Mouse (Mus musculus): Measurements from ENCODE around the gene Notch1. TPM values are rescaled to one million over a fixed set of nuclear protein-coding genes. Genes with fewer than 3 reads are reported as not detected.

The Notch1 gene
- polyA plus RNA-seq, 1 experiment from 2014 or later: 26.0 TPM

DNA sequence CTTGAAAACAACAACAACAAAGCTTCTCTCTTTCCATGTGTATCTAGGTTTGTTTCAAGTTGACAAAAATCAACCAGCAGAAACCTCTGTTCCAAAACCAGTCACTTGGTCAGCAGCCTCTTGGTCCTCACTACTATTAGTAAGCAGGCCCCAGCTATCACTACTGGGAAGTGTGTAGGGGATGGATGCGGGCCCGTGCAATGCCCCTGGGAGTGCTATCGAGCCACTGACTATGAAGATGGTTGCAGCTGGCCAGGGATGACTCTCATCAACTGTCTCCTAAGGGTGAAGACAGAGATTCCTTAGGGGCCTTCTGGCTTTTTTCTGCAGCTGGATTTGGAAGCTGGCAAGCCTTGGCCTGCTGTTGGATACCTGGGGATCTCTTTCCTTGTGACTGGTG, 13.4 kb upstream of the Notch1 start:
- no peak overlapping the region for H3K27ac ChIP-seq (replicated peaks)
- H3K4me2 ChIP-seq (replicated peaks): no peak overlapping the region
- H3K4me3 ChIP-seq (replicated peaks): no peak overlapping the region
- H3K9me3 ChIP-seq (replicated peaks): no peaks in the 10 kb centered on the region
- WGBS: 68% methylated on average over 3 of the region's 3 CpGs
- no peak for ATAC-seq (ENCODE audit: insufficient number of reproducible peaks, low FRiP score, low TSS enrichment, low read depth)
- peaks cover 39% of the 10 kb centered on the region for H3K4me1 ChIP-seq
- H3K36me3 ChIP-seq: no peaks in the 10 kb centered on the region
- H3K27me3 ChIP-seq: no peaks in the 10 kb centered on the region
- no peak overlapping the region for H3K9ac ChIP-seq

DNA sequence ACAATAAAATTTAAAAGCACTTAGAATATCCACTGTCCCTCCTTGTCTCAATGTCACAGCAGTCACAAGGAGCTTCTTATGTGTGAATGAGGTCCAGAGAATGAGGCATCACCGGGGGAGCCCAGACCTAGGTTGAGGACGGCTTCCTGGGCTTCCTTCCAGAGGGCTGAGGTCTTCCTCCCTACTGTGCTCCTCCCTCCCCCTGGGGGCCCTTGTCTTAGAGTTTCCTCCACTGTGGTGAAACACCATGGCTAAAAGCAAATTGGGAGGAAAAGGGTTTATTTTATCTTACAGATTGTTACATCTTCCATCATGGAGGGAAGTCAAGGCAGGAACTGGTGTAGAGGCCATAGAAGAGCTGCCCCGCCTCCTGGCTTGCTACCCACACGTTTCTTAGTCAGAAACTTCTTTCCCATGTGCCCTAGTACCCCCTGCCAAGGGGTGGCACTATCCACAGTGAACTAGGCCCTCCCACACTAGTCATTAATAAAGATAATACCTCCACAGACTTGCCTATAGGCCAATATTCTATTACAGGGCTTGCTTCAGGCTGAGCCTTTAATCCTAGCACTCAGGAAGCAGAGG, 12.8 kb upstream of the Notch1 start:
- Histone ChIP-seq H3K27me3 (no peaks in the 10 kb centered on the region), H3K36me3 (no peaks in the 10 kb centered on the region), H3K9me3 (replicated peaks) (no peaks in the 10 kb centered on the region), H3K4me3 (replicated peaks) (no peak overlapping the region), H3K27ac (replicated peaks) (no peak overlapping the region), H3K4me2 (replicated peaks) (no peak overlapping the region), H3K9ac (no peak overlapping the region), H3K4me1 (peaks cover 44% of the 10 kb centered on the region)
- 45% methylated on average over 4 of the region's 4 CpGs for WGBS
- ATAC-seq (ENCODE audit: insufficient number of reproducible peaks, low FRiP score, low TSS enrichment, low read depth): no peak

DNA sequence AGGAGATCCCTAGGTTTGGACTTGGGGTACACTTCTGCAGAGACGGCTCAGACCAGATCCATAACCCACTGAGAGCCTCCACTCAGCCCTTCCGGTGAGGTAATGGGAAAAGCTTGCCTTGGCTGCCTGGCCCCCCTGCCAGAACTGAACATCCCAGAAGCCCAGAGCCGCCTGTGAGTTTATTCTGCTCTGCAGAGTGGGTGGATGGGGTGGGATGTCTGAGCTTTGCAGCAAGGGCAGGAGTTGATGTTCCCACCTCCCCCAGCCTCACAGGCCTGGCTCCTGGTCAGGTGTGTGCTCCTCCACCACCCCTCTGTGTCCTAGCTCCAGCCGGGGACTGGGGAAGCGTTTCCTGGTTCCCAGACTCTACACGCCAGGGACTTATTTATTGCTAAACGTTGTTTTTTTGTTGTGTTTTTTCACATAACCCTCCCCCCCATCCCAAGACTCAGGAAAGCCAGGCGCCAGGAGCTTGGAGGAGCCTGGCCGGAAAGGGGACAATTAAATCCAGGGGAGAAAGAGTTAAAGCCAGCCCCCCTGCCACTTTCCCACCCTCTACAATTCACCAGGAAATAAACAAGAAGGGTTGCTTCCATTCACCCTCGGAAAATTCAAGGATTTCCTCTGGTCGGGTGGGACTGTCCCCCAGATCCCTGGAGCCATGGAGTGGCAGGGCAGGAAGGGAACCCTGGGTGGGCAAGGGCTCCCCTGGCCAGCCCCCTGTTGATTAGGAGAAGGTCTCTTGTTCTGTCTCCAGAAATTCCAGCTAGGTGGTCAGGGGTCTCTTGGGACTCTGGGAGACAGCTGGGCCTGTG, 10.2 kb upstream of the Notch1 start:
- H3K9ac ChIP-seq: no peak overlapping the region
- WGBS: 34% methylated on average over 11 of the region's 11 CpGs
- H3K9me3 ChIP-seq (replicated peaks): no peaks in the 10 kb centered on the region
- no peak overlapping the region for H3K4me2 ChIP-seq (replicated peaks)
- H3K4me1 ChIP-seq: peaks cover 38% of the 10 kb centered on the region
- peak overlapping the region; percentile 85 for H3K27ac ChIP-seq (replicated peaks)
- no peaks in the 10 kb centered on the region for H3K27me3 ChIP-seq
- H3K4me3 ChIP-seq (replicated peaks): no peak overlapping the region
- peak; percentile 66 for ATAC-seq (ENCODE audit: insufficient number of reproducible peaks, low FRiP score, low TSS enrichment, low read depth)
- H3K36me3 ChIP-seq: no peaks in the 10 kb centered on the region

DNA sequence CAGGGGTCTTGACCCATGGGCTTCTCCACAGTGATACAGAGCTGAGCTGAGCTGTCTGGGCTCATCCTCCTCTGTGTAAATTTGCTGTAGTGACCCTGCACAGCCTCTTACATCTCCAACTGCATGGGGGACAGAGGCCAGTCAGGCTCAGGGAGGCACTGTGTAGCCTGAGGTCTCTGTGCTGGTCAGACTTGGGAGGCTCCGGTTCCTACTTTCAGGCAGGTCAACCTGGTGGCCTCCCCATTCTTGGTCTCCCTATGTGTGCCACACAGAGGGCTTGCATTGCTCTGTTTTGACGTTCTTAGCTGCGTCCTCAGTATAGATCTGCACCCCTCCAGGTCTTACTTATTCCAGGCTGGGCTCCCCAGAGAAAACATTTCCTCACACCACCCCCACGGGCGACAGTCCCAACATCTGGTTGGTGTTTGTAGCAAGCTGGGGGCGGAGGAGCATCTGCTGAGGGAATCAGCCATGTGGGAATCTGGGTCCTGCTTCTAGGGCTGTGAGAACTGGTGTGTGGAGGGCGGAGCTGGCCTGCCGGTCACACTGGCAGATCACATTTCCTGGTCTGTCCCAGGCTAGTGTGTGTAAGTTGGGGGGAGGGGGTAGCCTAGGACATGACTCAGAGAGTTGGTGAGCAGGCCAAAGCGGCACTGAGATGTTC, 9.0 kb upstream of the Notch1 start:
- peaks cover 38% of the 10 kb centered on the region for H3K4me1 ChIP-seq
- WGBS: 16% methylated on average over 9 of the region's 9 CpGs
- 0 out of 2 replicates have a peak overlapping the region, but pooled peaks have one; percentile 17 for H3K4me2 ChIP-seq (replicated peaks)
- no peak overlapping the region for H3K9ac ChIP-seq
- no peaks in the 10 kb centered on the region for H3K9me3 ChIP-seq (replicated peaks)
- no peaks in the 10 kb centered on the region for H3K36me3 ChIP-seq
- no peaks in the 10 kb centered on the region for H3K27me3 ChIP-seq
- no peak overlapping the region for H3K4me3 ChIP-seq (replicated peaks)
- H3K27ac ChIP-seq (replicated peaks): peak overlapping the region; percentile 85
- ATAC-seq (ENCODE audit: insufficient number of reproducible peaks, low FRiP score, low TSS enrichment, low read depth): peak; percentile 84

DNA sequence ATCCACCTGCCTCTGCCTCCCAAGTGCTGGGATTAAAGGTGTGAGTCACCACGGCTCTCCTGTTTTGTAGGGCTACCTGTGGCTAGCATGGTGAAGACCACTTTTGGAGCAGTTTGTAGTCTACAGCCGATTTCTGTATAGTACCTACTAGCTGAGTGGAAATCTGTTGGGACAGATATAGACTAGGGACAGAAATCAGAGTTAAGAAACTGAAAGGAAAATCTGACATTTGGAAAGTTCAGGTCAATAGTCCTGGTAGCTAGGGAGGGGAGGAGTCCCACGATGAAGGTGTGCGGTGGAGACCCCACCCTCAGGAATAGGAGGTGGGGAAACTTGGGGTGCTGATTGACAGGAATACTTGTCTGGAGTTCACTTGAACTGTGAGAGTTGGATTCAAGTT, 5.9 kb upstream of the Notch1 start:
- no peak for ATAC-seq (ENCODE audit: insufficient number of reproducible peaks, low FRiP score, low TSS enrichment, low read depth)
- H3K36me3 ChIP-seq: no peaks in the 10 kb centered on the region
- no peak overlapping the region for H3K4me2 ChIP-seq (replicated peaks)
- peaks cover 31% of the 10 kb centered on the region for H3K4me1 ChIP-seq
- H3K9me3 ChIP-seq (replicated peaks): no peaks in the 10 kb centered on the region
- H3K27me3 ChIP-seq: no peaks in the 10 kb centered on the region
- H3K4me3 ChIP-seq (replicated peaks): no peak overlapping the region
- no peak overlapping the region for H3K9ac ChIP-seq
- no peak overlapping the region for H3K27ac ChIP-seq (replicated peaks)
- WGBS: 84% methylated on average over 4 of the region's 4 CpGs

DNA sequence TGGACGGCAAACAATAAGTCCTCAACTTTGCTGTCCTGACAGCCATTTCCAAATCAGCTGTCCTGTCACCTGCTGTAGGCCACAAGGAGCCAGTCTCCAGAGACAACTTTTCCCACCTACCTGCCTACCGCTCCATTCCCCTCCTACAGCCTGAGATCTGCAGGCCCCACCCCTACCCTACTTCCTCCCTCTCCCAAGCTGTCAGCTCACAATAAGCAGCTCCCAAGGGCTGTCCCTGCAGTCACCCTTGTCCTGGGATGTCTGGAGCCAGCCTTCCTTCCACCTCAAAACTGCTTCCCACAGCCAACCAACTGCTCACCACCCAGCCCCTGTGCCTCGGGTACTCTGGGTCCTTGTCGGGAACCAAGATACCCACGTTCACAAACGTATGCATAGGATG, 3.3 kb upstream of the Notch1 start:
- H3K9me3 ChIP-seq (replicated peaks): no peaks in the 10 kb centered on the region
- H3K27ac ChIP-seq (replicated peaks): no peak overlapping the region
- H3K27me3 ChIP-seq: no peaks in the 10 kb centered on the region
- H3K4me3 ChIP-seq (replicated peaks): no peak overlapping the region
- no peak overlapping the region for H3K4me2 ChIP-seq (replicated peaks)
- no peak overlapping the region for H3K9ac ChIP-seq
- peaks cover 29% of the 10 kb centered on the region for H3K4me1 ChIP-seq
- 81% methylated on average over 6 of the region's 6 CpGs for WGBS
- ATAC-seq (ENCODE audit: insufficient number of reproducible peaks, low FRiP score, low TSS enrichment, low read depth): no peak
- no peaks in the 10 kb centered on the region for H3K36me3 ChIP-seq

DNA sequence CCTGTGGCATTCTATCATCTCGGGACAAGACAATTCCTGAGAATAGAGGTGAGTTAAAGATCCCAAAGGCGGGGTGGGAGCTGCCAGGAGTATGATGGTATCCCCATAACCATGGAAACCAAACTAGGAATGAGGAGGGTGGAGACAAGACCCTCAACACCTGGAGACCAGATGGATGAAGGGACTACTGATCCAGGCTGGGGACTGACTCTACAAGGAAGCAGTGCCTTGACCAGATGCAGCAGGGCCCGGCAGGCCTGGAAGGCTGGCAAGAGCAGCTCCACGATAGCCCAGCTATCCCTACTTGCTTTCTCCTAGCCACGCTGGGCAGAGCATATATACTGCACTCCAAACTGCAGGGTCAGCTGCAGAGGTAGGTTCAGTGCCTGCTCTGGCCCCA, 524 bp upstream of the Notch1 start:
- H3K4me2 ChIP-seq (replicated peaks): no peak overlapping the region
- ATAC-seq (ENCODE audit: insufficient number of reproducible peaks, low FRiP score, low TSS enrichment, low read depth): peak; percentile 40; the same call in 1 of the 2 replicates
- 54% methylated on average over 5 of the region's 5 CpGs for WGBS
- no peaks in the 10 kb centered on the region for H3K36me3 ChIP-seq
- H3K4me3 ChIP-seq (replicated peaks): no peak overlapping the region
- no peaks in the 10 kb centered on the region for H3K9me3 ChIP-seq (replicated peaks)
- peaks cover 26% of the 10 kb centered on the region for H3K4me1 ChIP-seq
- no peaks in the 10 kb centered on the region for H3K27me3 ChIP-seq
- 0 out of 2 replicates have a peak overlapping the region, but pooled peaks have one; percentile 66 for H3K27ac ChIP-seq (replicated peaks)
- H3K9ac ChIP-seq: no peak overlapping the region

DNA sequence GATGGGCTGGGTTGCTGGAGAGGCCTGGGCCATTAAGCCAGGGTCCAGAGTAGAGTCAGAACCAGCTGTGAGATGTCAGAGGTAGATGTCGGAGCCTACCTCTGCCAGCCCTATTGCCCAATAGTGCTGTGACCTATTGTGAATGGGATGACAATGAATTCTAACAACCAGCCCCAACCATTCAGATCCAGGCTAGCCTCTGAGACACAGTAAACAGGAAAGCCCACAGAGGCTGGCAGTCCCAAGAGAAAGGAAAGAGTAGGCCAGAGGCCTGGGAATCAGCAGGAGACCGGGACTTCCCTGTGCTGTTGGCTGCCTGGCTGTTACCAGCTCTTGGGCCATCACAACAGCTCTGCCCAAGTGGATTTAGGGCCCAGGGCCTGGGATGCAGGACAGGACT, 1.1 kb downstream of the Notch1 start:
- no peak overlapping the region for H3K4me3 ChIP-seq (replicated peaks)
- H3K27me3 ChIP-seq: no peaks in the 10 kb centered on the region
- no peak overlapping the region for H3K4me2 ChIP-seq (replicated peaks)
- 80% methylated on average over 2 of the region's 2 CpGs for WGBS
- no peak overlapping the region; the same call in none of the 2 replicates for H3K27ac ChIP-seq (replicated peaks)
- H3K4me1 ChIP-seq: peaks cover 26% of the 10 kb centered on the region
- no peak overlapping the region for H3K9ac ChIP-seq
- ATAC-seq (ENCODE audit: insufficient number of reproducible peaks, low FRiP score, low TSS enrichment, low read depth): no peak
- H3K36me3 ChIP-seq: no peaks in the 10 kb centered on the region
- no peaks in the 10 kb centered on the region for H3K9me3 ChIP-seq (replicated peaks)

DNA sequence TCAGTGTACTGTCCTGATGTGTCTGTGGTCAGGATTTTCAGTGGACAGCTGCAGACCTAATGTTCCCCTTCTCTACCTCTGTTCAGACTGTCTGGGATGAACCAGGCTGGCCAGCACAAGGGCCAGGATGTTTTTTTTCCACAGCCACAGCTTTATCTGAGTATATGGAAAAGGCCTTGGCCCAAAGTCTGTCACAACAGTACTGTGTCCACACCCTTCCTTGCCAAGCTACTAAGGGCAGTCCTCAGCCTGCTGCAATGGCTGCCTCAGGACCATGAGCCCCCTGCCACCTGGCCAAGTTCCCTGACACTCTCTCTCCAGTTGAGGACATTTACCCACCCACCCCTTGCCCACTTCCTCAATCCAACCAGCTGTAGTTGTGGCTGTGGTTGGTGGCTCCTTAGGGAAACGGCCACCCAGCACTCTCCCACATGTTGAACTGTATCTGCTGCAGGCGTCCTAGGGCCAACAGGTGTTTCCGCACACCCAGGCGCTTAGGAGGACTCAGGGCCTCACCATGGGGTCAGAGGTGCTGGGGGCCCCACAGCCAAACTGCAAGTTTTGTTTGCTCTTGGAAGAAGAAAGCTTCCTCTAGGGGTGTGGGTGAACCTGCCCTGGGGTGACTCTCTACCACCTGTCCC, 3.2 kb downstream of the Notch1 start:
- no peak overlapping the region for H3K27ac ChIP-seq (replicated peaks)
- peaks cover 44% of the 10 kb centered on the region for H3K4me1 ChIP-seq
- WGBS: 69% methylated on average over 4 of the region's 4 CpGs

DNA sequence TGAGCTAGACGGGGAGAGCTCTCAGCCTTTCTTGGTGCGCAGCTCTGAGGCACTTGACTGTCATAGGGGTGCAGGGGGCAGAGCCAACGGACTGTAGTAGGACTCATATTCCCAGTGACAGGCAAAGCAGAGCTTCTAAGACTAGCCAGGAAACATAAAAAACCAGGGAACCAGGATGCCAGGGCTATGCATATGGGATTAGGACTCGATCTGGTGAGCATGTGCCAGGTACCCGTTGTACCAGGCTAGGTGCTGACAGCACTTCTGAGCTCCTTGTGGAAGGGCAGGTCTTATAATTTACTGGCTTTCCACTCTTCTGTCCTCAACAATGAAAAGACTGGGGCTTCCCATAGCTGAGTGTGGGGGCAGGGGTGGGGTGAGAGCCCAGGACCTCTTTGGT, 7.8 kb downstream of the Notch1 start:
- Histone ChIP-seq H3K4me1 (peaks cover 62% of the 10 kb centered on the region), H3K9ac (no peak overlapping the region), H3K36me3 (no peaks in the 10 kb centered on the region), H3K4me3 (replicated peaks) (no peak overlapping the region), H3K9me3 (replicated peaks) (no peaks in the 10 kb centered on the region), H3K27me3 (no peaks in the 10 kb centered on the region), H3K27ac (replicated peaks) (peak overlapping the region; percentile 96), H3K4me2 (replicated peaks) (peak overlapping the region; percentile 32)
- WGBS: 38% methylated on average over 5 of the region's 5 CpGs
- no peak for ATAC-seq (ENCODE audit: insufficient number of reproducible peaks, low FRiP score, low TSS enrichment, low read depth)

More for the DNA sequence above, 3.2 kb downstream of the Notch1 start:
- Histone ChIP-seq H3K9ac (no peak overlapping the region), H3K9me3 (replicated peaks) (no peaks in the 10 kb centered on the region), H3K4me2 (replicated peaks) (no peak overlapping the region), H3K36me3 (no peaks in the 10 kb centered on the region), H3K4me3 (replicated peaks) (no peak overlapping the region), H3K27me3 (no peaks in the 10 kb centered on the region)
- ATAC-seq (ENCODE audit: insufficient number of reproducible peaks, low FRiP score, low TSS enrichment, low read depth): no peak

DNA sequence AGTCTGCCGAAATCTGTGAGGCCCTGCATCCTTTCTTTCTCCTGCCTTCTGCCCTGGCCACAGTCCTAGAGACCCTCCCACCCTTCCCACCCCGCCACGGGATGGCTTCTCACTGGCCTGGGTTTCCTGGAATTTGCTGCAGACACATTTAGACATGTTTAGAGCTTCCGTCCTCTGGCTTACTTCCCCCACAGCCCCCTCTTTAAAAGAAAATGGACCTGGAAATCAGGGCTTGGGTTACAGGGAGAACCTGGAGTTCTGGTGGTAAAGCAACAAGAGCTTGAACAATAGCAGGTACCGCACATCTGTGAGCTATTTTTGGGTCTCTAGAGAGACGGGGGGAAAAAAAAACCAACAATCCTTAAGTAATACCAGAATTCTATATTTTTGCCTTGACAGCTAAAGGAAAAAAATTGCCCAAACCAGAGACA, 8.5 kb downstream of the Notch1 start:
- H3K36me3 ChIP-seq: no peaks in the 10 kb centered on the region
- H3K27me3 ChIP-seq: no peaks in the 10 kb centered on the region
- no peak overlapping the region for H3K9ac ChIP-seq
- no peak overlapping the region for H3K4me3 ChIP-seq (replicated peaks)
- peak overlapping the region; percentile 32 for H3K4me2 ChIP-seq (replicated peaks)
- H3K27ac ChIP-seq (replicated peaks): peak overlapping the region; percentile 96
- peaks cover 62% of the 10 kb centered on the region for H3K4me1 ChIP-seq
- ATAC-seq (ENCODE audit: insufficient number of reproducible peaks, low FRiP score, low TSS enrichment, low read depth): peak; percentile 36; the same call in 1 of the 2 replicates
- H3K9me3 ChIP-seq (replicated peaks): no peaks in the 10 kb centered on the region
- WGBS: 0% methylated on average over 6 of the region's 6 CpGs
